Mouse (Mus musculus): Measurements from ENCODE around the gene Pdlim4. TPM values are rescaled to one million over a fixed set of nuclear protein-coding genes. Genes with fewer than 3 reads are reported as not detected.

Pdlim4 gene
- polyA plus RNA-seq, 1 experiment from 2014 or later: 13.2 TPM

DNA sequence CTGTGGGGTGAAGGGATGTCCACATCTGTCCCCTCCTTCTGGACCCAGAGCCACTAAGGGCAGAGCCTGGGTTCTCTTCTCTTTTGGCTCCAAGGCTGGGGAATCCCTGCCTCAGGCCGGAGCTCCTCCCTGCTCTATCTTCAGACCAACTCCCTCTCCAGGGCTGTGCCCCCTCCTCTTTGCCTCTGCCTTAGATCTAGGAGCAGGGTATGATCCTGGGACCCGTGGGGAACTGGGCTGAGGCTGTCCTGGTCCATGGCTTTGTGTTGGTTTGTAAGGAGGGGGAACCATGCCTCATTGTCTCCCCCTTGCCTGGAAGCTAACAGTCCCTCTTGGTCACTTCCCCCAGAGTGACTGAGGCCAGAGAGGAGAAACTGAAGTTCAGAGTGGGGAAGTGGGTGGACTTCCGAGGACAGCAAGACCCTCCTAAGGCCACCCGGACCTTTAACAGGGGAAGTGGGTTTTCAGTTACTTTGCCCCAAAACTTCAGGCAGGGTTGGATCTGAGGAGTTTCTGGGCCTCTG is 756 bp downstream of the Pdlim4 start:
- Histone ChIP-seq H3K4me3 (ENCODE audit: low read depth, low read length) (peak overlapping the region; percentile 51), H3K27me3 (replicated peaks; ENCODE audit: control insufficient read depth, insufficient read depth, low read length) (peaks cover 51% of the 10 kb centered on the region), H3K4me1 (replicated peaks; ENCODE audit: control insufficient read depth, insufficient read depth, low read length) (peaks cover 4% of the 10 kb centered on the region; the same call in 1 of the 2 replicates), H3K4me2 (peak overlapping the region; percentile 77), H3K9me3 (ENCODE audit: control insufficient read depth, low read length) (no peaks in the 10 kb centered on the region), H3K9ac (ENCODE audit: low read depth, low read length) (no peak overlapping the region), H3K27ac (ENCODE audit: low read depth, low read length) (no peak overlapping the region), H3K36me3 (ENCODE audit: control insufficient read depth, insufficient read depth, low read length) (no peaks in the 10 kb centered on the region)
- no peak for DNase-seq (ENCODE audit: low spot score)
- WGBS: 20% methylated on average over 4 of the region's 4 CpGs
- ATAC-seq (replicated peaks; ENCODE audit: low FRiP score): no peak

DNA sequence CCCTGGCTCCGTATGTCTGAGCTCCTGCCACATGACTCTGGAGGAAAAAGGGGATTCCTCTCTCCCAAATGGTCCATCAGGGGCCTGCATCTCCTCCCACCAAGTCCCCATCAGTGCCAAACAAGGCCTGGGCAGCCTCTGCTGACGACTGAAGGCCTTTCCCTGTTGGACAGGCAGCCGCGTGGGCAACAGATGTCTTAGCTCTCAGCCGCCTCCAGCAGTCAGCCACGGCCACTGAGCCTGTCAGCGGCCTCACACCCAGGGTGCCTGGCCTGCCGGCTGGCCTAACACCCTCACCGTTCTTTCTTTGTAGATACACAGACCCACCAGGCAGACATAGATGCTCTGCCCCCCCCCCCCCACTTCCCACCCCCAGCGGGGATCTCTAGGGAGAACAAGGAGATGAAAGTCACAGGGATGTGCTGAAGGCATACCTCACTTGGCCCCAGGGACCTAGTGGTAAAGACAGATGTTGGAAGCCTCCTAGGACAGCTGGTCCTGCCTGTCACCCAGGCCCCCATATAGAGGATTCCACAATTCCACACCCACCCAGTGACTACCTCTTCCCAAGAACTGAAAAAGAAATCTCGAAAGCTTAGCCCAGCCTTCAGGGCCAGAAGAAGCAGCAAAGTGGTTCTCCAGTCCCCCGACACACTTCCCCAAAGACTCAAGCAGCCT is 1.4 kb downstream of the Pdlim4 start:
- Histone ChIP-seq H3K4me3 (ENCODE audit: low read depth, low read length) (no peak overlapping the region), H3K27me3 (replicated peaks; ENCODE audit: control insufficient read depth, insufficient read depth, low read length) (peaks cover 45% of the 10 kb centered on the region), H3K36me3 (ENCODE audit: control insufficient read depth, insufficient read depth, low read length) (no peaks in the 10 kb centered on the region), H3K9ac (ENCODE audit: low read depth, low read length) (no peak overlapping the region), H3K4me1 (replicated peaks; ENCODE audit: control insufficient read depth, insufficient read depth, low read length) (peaks cover 4% of the 10 kb centered on the region; the same call in 1 of the 2 replicates), H3K27ac (ENCODE audit: low read depth, low read length) (no peak overlapping the region), H3K9me3 (ENCODE audit: control insufficient read depth, low read length) (no peaks in the 10 kb centered on the region), H3K4me2 (peak overlapping the region; percentile 77)
- DNase-seq (ENCODE audit: low spot score) (no peak), ATAC-seq (replicated peaks; ENCODE audit: low FRiP score) (no peak)
- 36% methylated on average over 12 of the region's 12 CpGs for WGBS

GRCm38 (mm10) chr11:54066400-54066799 is 2.4 kb downstream of the Pdlim4 start:
- no peak overlapping the region for H3K4me2 ChIP-seq
- peaks cover 4% of the 10 kb centered on the region; the same call in 1 of the 2 replicates for H3K4me1 ChIP-seq (replicated peaks; ENCODE audit: control insufficient read depth, insufficient read depth, low read length)
- no peaks in the 10 kb centered on the region for H3K9me3 ChIP-seq (ENCODE audit: control insufficient read depth, low read length)
- DNase-seq (ENCODE audit: low spot score) (no peak), ATAC-seq (replicated peaks; ENCODE audit: low FRiP score) (no peak)
- no peak overlapping the region for H3K9ac ChIP-seq (ENCODE audit: low read depth, low read length)
- H3K4me3 ChIP-seq (ENCODE audit: low read depth, low read length): no peak overlapping the region
- H3K27me3 ChIP-seq (replicated peaks; ENCODE audit: control insufficient read depth, insufficient read depth, low read length): peaks cover 42% of the 10 kb centered on the region
- no peak overlapping the region for H3K27ac ChIP-seq (ENCODE audit: low read depth, low read length)
- no peaks in the 10 kb centered on the region for H3K36me3 ChIP-seq (ENCODE audit: control insufficient read depth, insufficient read depth, low read length)
- 68% methylated on average over 5 of the region's 5 CpGs for WGBS

GRCm38 (mm10) chr11:54065915-54066178 is 3.0 kb downstream of the Pdlim4 start:
- Histone ChIP-seq H3K9me3 (ENCODE audit: control insufficient read depth, low read length) (no peaks in the 10 kb centered on the region), H3K27me3 (replicated peaks; ENCODE audit: control insufficient read depth, insufficient read depth, low read length) (peaks cover 42% of the 10 kb centered on the region), H3K27ac (ENCODE audit: low read depth, low read length) (no peak overlapping the region)

DNA sequence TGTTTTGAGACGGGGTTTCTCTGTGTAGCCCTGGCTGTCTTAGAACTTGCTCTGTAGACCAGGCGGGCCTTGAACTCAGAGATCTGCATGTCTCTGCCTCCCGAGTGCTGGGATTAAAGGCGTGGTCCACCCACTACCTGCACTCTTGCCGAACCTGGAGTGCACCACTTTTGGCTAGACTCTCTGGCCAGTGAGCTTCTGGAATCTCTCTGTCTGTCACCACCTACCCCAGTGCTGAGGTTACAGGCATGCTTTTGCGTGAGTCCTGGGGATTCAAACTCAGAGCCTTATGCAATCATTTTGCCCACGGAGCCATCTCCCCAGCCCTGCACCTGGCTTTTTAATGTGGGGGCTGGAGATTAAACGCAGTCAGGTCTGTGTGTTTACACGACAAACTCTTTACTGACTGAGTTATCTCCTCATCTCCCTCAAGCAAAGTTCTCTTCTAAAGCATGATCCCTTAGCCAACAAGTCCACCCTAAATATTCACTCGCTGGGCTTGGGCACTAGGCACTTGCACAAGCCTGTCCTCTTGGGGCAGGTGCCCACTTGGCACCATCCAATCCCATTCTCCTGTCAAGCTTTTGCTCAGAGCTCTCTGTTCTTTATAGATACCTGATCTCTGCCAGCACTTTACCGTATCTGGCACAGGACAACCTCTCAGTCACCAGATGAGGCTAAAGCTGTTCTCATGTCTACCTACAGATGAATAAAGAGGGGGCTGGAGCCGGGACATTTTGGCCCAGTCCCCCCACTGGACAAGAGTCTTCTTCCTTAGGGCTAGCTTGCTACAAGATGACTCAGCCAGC is 3.5 kb downstream of the Pdlim4 start:
- H3K36me3 ChIP-seq (ENCODE audit: control insufficient read depth, insufficient read depth, low read length): no peaks in the 10 kb centered on the region
- H3K9me3 ChIP-seq (ENCODE audit: control insufficient read depth, low read length): no peaks in the 10 kb centered on the region
- peaks cover 40% of the 10 kb centered on the region for H3K27me3 ChIP-seq (replicated peaks; ENCODE audit: control insufficient read depth, insufficient read depth, low read length)
- H3K4me2 ChIP-seq: no peak overlapping the region
- no peak for DNase-seq (ENCODE audit: low spot score)
- H3K27ac ChIP-seq (ENCODE audit: low read depth, low read length): no peak overlapping the region
- peaks cover 4% of the 10 kb centered on the region; the same call in 1 of the 2 replicates for H3K4me1 ChIP-seq (replicated peaks; ENCODE audit: control insufficient read depth, insufficient read depth, low read length)
- 77% methylated on average over 12 of the region's 12 CpGs for WGBS
- no peak for ATAC-seq (replicated peaks; ENCODE audit: low FRiP score)
- no peak overlapping the region for H3K9ac ChIP-seq (ENCODE audit: low read depth, low read length)
- H3K4me3 ChIP-seq (ENCODE audit: low read depth, low read length): no peak overlapping the region

More at GRCm38 (mm10) chr11:54065915-54066178, 3.0 kb downstream of the Pdlim4 start:
- Histone ChIP-seq H3K9ac (ENCODE audit: low read depth, low read length) (no peak overlapping the region), H3K4me3 (ENCODE audit: low read depth, low read length) (no peak overlapping the region), H3K4me1 (replicated peaks; ENCODE audit: control insufficient read depth, insufficient read depth, low read length) (peaks cover 4% of the 10 kb centered on the region; the same call in 1 of the 2 replicates), H3K4me2 (no peak overlapping the region), H3K36me3 (ENCODE audit: control insufficient read depth, insufficient read depth, low read length) (no peaks in the 10 kb centered on the region)
- ATAC-seq (replicated peaks; ENCODE audit: low FRiP score) (no peak), DNase-seq (ENCODE audit: low spot score) (no peak)
- 70% methylated on average over 4 of the region's 4 CpGs for WGBS

GRCm38 (mm10) chr11:54064412-54064978 is 4.3 kb downstream of the Pdlim4 start:
- no peak for DNase-seq (ENCODE audit: low spot score)
- peaks cover 32% of the 10 kb centered on the region for H3K27me3 ChIP-seq (replicated peaks; ENCODE audit: control insufficient read depth, insufficient read depth, low read length)
- no peaks in the 10 kb centered on the region for H3K9me3 ChIP-seq (ENCODE audit: control insufficient read depth, low read length)
- H3K4me3 ChIP-seq (ENCODE audit: low read depth, low read length): no peak overlapping the region
- no peak overlapping the region for H3K4me2 ChIP-seq
- H3K4me1 ChIP-seq (replicated peaks; ENCODE audit: control insufficient read depth, insufficient read depth, low read length): peaks cover 6% of the 10 kb centered on the region; the same call in 1 of the 2 replicates
- WGBS: 43% methylated on average over 3 of the region's 3 CpGs
- no peak for ATAC-seq (replicated peaks; ENCODE audit: low FRiP score)
- no peak overlapping the region for H3K9ac ChIP-seq (ENCODE audit: low read depth, low read length)
- no peaks in the 10 kb centered on the region for H3K36me3 ChIP-seq (ENCODE audit: control insufficient read depth, insufficient read depth, low read length)
- H3K27ac ChIP-seq (ENCODE audit: low read depth, low read length): no peak overlapping the region

DNA sequence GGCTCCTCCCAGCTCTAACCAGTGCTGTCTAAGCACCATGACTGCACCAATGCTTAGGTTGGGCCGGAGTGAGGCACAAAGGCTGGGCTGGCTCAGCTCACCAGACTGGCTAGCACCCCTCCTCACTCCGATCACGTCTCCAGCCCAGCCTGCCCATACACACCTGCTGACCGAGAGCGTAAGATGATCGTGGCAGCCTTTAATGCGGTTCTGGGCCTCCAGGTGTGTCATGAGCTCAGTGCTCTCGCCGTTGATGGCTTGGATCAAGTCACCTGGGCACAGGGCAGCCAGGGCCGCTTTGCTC is 5.4 kb downstream of the Pdlim4 start:
- no peak overlapping the region for H3K27ac ChIP-seq (ENCODE audit: low read depth, low read length)
- H3K36me3 ChIP-seq (ENCODE audit: control insufficient read depth, insufficient read depth, low read length): no peaks in the 10 kb centered on the region
- peaks cover 23% of the 10 kb centered on the region for H3K27me3 ChIP-seq (replicated peaks; ENCODE audit: control insufficient read depth, insufficient read depth, low read length)
- no peak overlapping the region for H3K4me3 ChIP-seq (ENCODE audit: low read depth, low read length)
- 90% methylated on average over 10 of the region's 10 CpGs for WGBS
- no peak for ATAC-seq (replicated peaks; ENCODE audit: low FRiP score)
- no peak overlapping the region for H3K4me2 ChIP-seq
- no peak for DNase-seq (ENCODE audit: low spot score)
- H3K4me1 ChIP-seq (replicated peaks; ENCODE audit: control insufficient read depth, insufficient read depth, low read length): peaks cover 6% of the 10 kb centered on the region; the same call in 1 of the 2 replicates
- H3K9me3 ChIP-seq (ENCODE audit: control insufficient read depth, low read length): no peaks in the 10 kb centered on the region
- H3K9ac ChIP-seq (ENCODE audit: low read depth, low read length): no peak overlapping the region

GRCm38 (mm10) chr11:54062753-54063471 is 5.9 kb downstream of the Pdlim4 start:
- DNase-seq (ENCODE audit: low spot score) (no peak), ATAC-seq (replicated peaks; ENCODE audit: low FRiP score) (no peak)

More at GRCm38 (mm10) chr11:54062753-54063471, 5.9 kb downstream of the Pdlim4 start:
- H3K27ac ChIP-seq (ENCODE audit: low read depth, low read length): no peak overlapping the region
- peaks cover 18% of the 10 kb centered on the region for H3K27me3 ChIP-seq (replicated peaks; ENCODE audit: control insufficient read depth, insufficient read depth, low read length)
- no peak overlapping the region for H3K4me2 ChIP-seq
- H3K9me3 ChIP-seq (ENCODE audit: control insufficient read depth, low read length): no peaks in the 10 kb centered on the region
- WGBS: 76% methylated on average over 9 of the region's 9 CpGs
- no peak overlapping the region for H3K4me3 ChIP-seq (ENCODE audit: low read depth, low read length)
- H3K4me1 ChIP-seq (replicated peaks; ENCODE audit: control insufficient read depth, insufficient read depth, low read length): peaks cover 6% of the 10 kb centered on the region
- no peaks in the 10 kb centered on the region for H3K36me3 ChIP-seq (ENCODE audit: control insufficient read depth, insufficient read depth, low read length)
- no peak overlapping the region for H3K9ac ChIP-seq (ENCODE audit: low read depth, low read length)
